Mouse (Mus musculus) testis, postnatal 14 days (tissue): Measurements from ENCODE around the gene S100a7a.
A peak's percentile ranks its signal among the peaks of the same experiment; 100 is the strongest.

Experiments
- DNase-seq: peaks from one replicate; pipeline ENCODE4 v3.0.0; 2021; ENCODE audit warnings: low spot score

Gene S100a7a

GRCm38 (mm10) chr3:90627807-90628206, 26.0 kb upstream of the S100a7a start:
- DNase-seq, result no peak

- no peak for DNase-seq
Measured at GRCm38 (mm10) chr3:90629298-90629697, 24.5 kb upstream of the S100a7a start.

GRCm38 (mm10) chr3:90631984-90632383, 21.8 kb upstream of the S100a7a start:
- no peak for DNase-seq

GRCm38 (mm10) chr3:90638511-90639275, 15.1 kb upstream of the S100a7a start:
- DNase-seq, result no peak

- peak; percentile 27 for DNase-seq
Measured at GRCm38 (mm10) chr3:90639511-90640154, 14.2 kb upstream of the S100a7a start.

- no peak for DNase-seq
Measured at GRCm38 (mm10) chr3:90640981-90641380, 12.8 kb upstream of the S100a7a start.

- DNase-seq, result no peak
Measured at GRCm38 (mm10) chr3:90644220-90644619, 9.6 kb upstream of the S100a7a start.

GRCm38 (mm10) chr3:90647291-90647690, 6.5 kb upstream of the S100a7a start:
- no peak for DNase-seq

GRCm38 (mm10) chr3:90648981-90649380, 4.8 kb upstream of the S100a7a start:
- DNase-seq, result no peak

- DNase-seq, result no peak
Measured at GRCm38 (mm10) chr3:90649832-90650231, 4.0 kb upstream of the S100a7a start.

- peak; percentile 23 for DNase-seq
Measured at GRCm38 (mm10) chr3:90652878-90653508, 824 bp upstream of the S100a7a start.

- no peak for DNase-seq
Measured at GRCm38 (mm10) chr3:90657405-90657804, 3.6 kb downstream of the S100a7a start.

- DNase-seq, result no peak
Measured at GRCm38 (mm10) chr3:90659364-90660044, 5.7 kb downstream of the S100a7a start.

GRCm38 (mm10) chr3:90664219-90664618, 10.4 kb downstream of the S100a7a start:
- DNase-seq, result no peak

GRCm38 (mm10) chr3:90668846-90669245, 15.0 kb downstream of the S100a7a start, which contains the start of gene S100a8:
TSS of gene S100a8 (plus strand) at chr3:90668978.
- no peak for DNase-seq

- DNase-seq, result no peak
Measured at GRCm38 (mm10) chr3:90678656-90679055, 24.8 kb downstream of the S100a7a start.

GRCm38 (mm10) chr3:90683929-90684328, 30.1 kb downstream of the S100a7a start:
- no peak for DNase-seq

GRCm38 (mm10) chr3:90686835-90687234, 33.0 kb downstream of the S100a7a start:
- DNase-seq, result no peak

GRCm38 (mm10) chr3:90693496-90693895, 39.7 kb downstream of the S100a7a start:
- DNase-seq, result no peak

- no peak for DNase-seq
Measured at GRCm38 (mm10) chr3:90695613-90696012, 41.8 kb downstream of the S100a7a start, which contains the start of gene S100a9. TSS of gene S100a9 (minus strand) at chr3:90695721.

- DNase-seq, result no peak
Measured at GRCm38 (mm10) chr3:90702244-90702643, 48.4 kb downstream of the S100a7a start.
